Mouse (Mus musculus) hindbrain, embryonic 13.5 days (tissue): ENCODE data around the gene Gm9747. TPM values are rescaled to one million over a fixed set of nuclear protein-coding genes. Genes with fewer than 3 reads are reported as not detected.

ENCODE experiments used
- ATAC-seq: fragments of 200-750 bp; cut with Nextera tagmentation; 2 replicates; pipeline ENCODE4 v1.8.0; 2017; ENCODE audit warnings: moderate TSS enrichment; ENCODE audit not compliant: low FRiP score
- H3K27ac ChIP-seq: fragments of 300-500 bp; sonication (generic); 2 replicates; pipeline ENCODE4 v1.5.1; 2015; ENCODE audit warnings: inconsistent platforms, mild to moderate bottlenecking, moderate library complexity
- H3K27me3 ChIP-seq: fragments of 300-500 bp; sonication (generic); 2 replicates; pipeline ENCODE4 v1.6.1; 2015; ENCODE audit warnings: mild to moderate bottlenecking, inconsistent platforms
- H3K36me3 ChIP-seq: fragments of 300-500 bp; sonication (generic); 2 replicates; pipeline ENCODE4 v1.6.1; 2015; ENCODE audit warnings: mild to moderate bottlenecking, inconsistent platforms
- H3K4me1 ChIP-seq: fragments of 300-500 bp; sonication (generic); replicated peaks from 2 replicates; pipeline ENCODE4 v1.6.1; 2015; ENCODE audit warnings: inconsistent platforms
- H3K4me2 ChIP-seq: fragments of 300-500 bp; sonication (generic); 2 replicates; pipeline ENCODE4 v1.6.1; 2015; ENCODE audit warnings: inconsistent platforms, mild to moderate bottlenecking, moderate library complexity
- H3K4me3 ChIP-seq: fragments of 300-500 bp; sonication (generic); 2 replicates; pipeline ENCODE4 v1.5.1; 2015; ENCODE audit warnings: mild to moderate bottlenecking, inconsistent platforms
- H3K9ac ChIP-seq: fragments of 300-500 bp; sonication (generic); 2 replicates; pipeline ENCODE4 v1.6.1; 2015; ENCODE audit warnings: mild to moderate bottlenecking, inconsistent platforms
- H3K9me3 ChIP-seq: fragments of 300-500 bp; sonication (generic); 2 replicates; pipeline ENCODE4 v1.6.1; 2016; ENCODE audit warnings: inconsistent platforms
- WGBS: fragments of 180-500 bp; shearing (Covaris S2); methylation state at CpG from one replicate; pipeline ENCODE4 v1.1.7; 2015; 5-methylcytosine and 5-hydroxymethylcytosine counted together
- polyA plus RNA-seq: library from polyadenylated mRNA; unstranded; fragments of >200 nt; fragmentation: Nextera tagmentation; extraction: Ambion mirVana; gene quantifications from 2 replicates; pipeline ENCODE4 v1.2.1, GENCODE M21; 2015

Gm9747 gene
- polyA plus RNA-seq, 1 experiment from 2014 or later = 23.5 TPM

- 88% methylated on average over 3 of the region's 3 CpGs for WGBS
- no peak overlapping the region for H3K9ac ChIP-seq
Observed at GRCm38 (mm10) chr1:82234616-82235015, 1.7 kb downstream of the Gm9747 start.

GRCm38 (mm10) chr1:82235455-82236104 lies 2.7 kb downstream of the Gm9747 start:
- Histone ChIP-seq H3K27me3 (no peaks in the 10 kb centered on the region), H3K36me3 (peaks cover 14% of the 10 kb centered on the region), H3K27ac (no peak overlapping the region), H3K4me1 (0 out of 2 replicates have a peak, but pooled peaks cover 2% of the 10 kb centered on the region), H3K9ac (no peak overlapping the region), H3K9me3 (no peaks in the 10 kb centered on the region), H3K4me2 (no peak overlapping the region), H3K4me3 (no peak overlapping the region)
- WGBS = 45% methylated on average over 3 of the region's 3 CpGs
- ATAC-seq = no peak

More at GRCm38 (mm10) chr1:82234616-82235015, 1.7 kb downstream of the Gm9747 start:
- Histone ChIP-seq H3K4me1 (0 out of 2 replicates have a peak, but pooled peaks cover 2% of the 10 kb centered on the region), H3K9me3 (no peaks in the 10 kb centered on the region), H3K4me2 (no peak overlapping the region), H3K27ac (no peak overlapping the region), H3K4me3 (no peak overlapping the region), H3K36me3 (peaks cover 14% of the 10 kb centered on the region), H3K27me3 (no peaks in the 10 kb centered on the region)
- ATAC-seq = no peak

GRCm38 (mm10) chr1:82238245-82238644 lies 5.3 kb downstream of the Gm9747 start:
- no peak for ATAC-seq
- 78% methylated on average over 4 of the region's 4 CpGs for WGBS
- Histone ChIP-seq H3K36me3 (peaks cover 14% of the 10 kb centered on the region), H3K27me3 (no peaks in the 10 kb centered on the region), H3K4me1 (0 out of 2 replicates have a peak, but pooled peaks cover 2% of the 10 kb centered on the region), H3K4me3 (no peak overlapping the region), H3K4me2 (no peak overlapping the region), H3K9ac (no peak overlapping the region), H3K27ac (no peak overlapping the region), H3K9me3 (no peaks in the 10 kb centered on the region)

DNA sequence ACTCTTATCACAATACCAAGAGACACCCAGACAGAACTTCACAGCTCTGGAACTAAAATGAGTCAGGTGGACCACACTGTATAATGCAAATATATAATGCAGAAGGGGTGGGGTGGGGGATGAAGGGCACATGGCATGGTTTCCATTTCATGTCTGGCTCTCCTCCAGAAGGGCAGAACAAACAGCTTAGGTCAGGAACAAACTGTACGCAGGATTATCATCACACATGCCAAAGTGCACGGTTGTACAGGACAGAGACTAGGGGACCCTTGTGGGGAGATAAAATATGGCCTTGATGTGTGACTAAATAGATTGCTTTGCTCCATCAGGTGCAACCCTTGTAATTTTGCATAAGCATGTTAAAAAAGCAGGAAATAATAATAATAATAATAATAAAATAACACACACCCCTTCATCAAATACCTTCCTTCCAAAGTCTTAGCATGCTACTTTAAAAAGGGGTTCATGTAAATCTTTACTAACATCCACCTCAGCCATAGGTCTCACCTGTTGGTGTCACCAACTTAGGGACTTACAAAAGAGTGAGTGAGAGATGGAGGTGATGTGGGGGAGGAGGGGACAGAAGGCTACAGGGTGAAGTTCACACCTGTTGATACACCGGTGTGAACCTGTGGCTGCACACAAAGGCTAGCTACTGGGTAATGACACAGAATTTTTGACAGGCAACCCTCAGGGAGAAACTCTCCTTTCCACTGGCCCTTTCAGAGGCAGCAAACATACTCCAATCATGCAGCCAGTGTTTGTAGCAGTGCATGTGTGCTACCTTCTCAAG lies 6.7 kb downstream of the Gm9747 start:
- no peak overlapping the region for H3K9ac ChIP-seq
- no peak overlapping the region for H3K27ac ChIP-seq
- WGBS = 74% methylated on average over 3 of the region's 3 CpGs
- no peak overlapping the region for H3K4me2 ChIP-seq
- H3K36me3 ChIP-seq = peaks cover 9% of the 10 kb centered on the region
- H3K4me1 ChIP-seq = 0 out of 2 replicates have a peak, but pooled peaks cover 2% of the 10 kb centered on the region
- ATAC-seq = no peak
- H3K27me3 ChIP-seq = no peaks in the 10 kb centered on the region
- H3K9me3 ChIP-seq = no peaks in the 10 kb centered on the region
- H3K4me3 ChIP-seq = no peak overlapping the region

DNA sequence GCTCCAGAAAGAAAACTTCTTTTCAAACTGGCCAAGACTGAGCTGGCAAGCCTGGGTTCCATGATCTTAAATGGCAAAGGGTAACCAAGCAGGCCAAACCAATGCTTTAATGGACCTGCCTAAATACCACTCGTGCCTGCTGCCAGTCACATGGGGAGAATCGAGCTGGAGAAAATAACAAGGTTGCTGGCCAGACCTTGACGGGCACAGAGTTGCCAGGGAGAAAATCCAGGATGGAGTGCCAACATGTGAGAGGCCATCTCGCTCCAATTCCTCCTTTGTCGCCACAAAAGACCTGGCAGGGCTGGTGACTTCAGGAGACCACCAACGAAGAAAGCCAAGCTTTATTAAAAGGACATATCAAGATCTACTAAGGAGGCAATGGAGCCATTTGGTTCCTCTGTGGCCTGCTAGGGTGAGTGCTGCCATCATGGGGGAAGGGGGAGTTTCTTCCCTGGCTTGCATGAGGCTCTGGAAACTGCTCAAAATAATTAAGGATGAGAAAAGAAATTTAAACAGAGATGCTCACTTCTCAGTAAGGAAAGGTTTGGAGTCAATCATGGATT lies 10.4 kb downstream of the Gm9747 start:
- H3K4me3 ChIP-seq = no peak overlapping the region
- 67% methylated on average over 6 of the region's 6 CpGs for WGBS
- ATAC-seq = 0 out of 2 replicates have a peak, but pooled peaks have one; percentile 36

GRCm38 (mm10) chr1:82245002-82245401 lies 12.1 kb downstream of the Gm9747 start:
- ATAC-seq = no peak
- H3K27me3 ChIP-seq = no peaks in the 10 kb centered on the region
- H3K4me3 ChIP-seq = no peak overlapping the region
- no peak overlapping the region for H3K27ac ChIP-seq
- H3K4me1 ChIP-seq = 0 out of 2 replicates have a peak, but pooled peaks cover 5% of the 10 kb centered on the region
- H3K4me2 ChIP-seq = no peak overlapping the region
- H3K9ac ChIP-seq = no peak overlapping the region
- no peaks in the 10 kb centered on the region for H3K36me3 ChIP-seq
- 89% methylated on average over 5 of the region's 5 CpGs for WGBS
- no peaks in the 10 kb centered on the region for H3K9me3 ChIP-seq

More for the DNA sequence above, 10.4 kb downstream of the Gm9747 start:
- H3K27ac ChIP-seq = no peak overlapping the region
- H3K4me2 ChIP-seq = no peak overlapping the region
- H3K4me1 ChIP-seq = 0 out of 2 replicates have a peak, but pooled peaks cover 5% of the 10 kb centered on the region
- no peak overlapping the region for H3K9ac ChIP-seq
- no peaks in the 10 kb centered on the region for H3K27me3 ChIP-seq
- H3K36me3 ChIP-seq = no peaks in the 10 kb centered on the region
- H3K9me3 ChIP-seq = no peaks in the 10 kb centered on the region

GRCm38 (mm10) chr1:82247221-82247951 lies 14.5 kb downstream of the Gm9747 start:
- no peak overlapping the region for H3K27ac ChIP-seq
- H3K36me3 ChIP-seq = no peaks in the 10 kb centered on the region
- no peak overlapping the region for H3K4me3 ChIP-seq
- H3K9ac ChIP-seq = no peak overlapping the region
- no peaks in the 10 kb centered on the region for H3K9me3 ChIP-seq
- no peak overlapping the region for H3K4me2 ChIP-seq
- no peaks in the 10 kb centered on the region for H3K27me3 ChIP-seq
- 0 out of 2 replicates have a peak, but pooled peaks cover 5% of the 10 kb centered on the region for H3K4me1 ChIP-seq
- ATAC-seq = no peak
- 58% methylated on average over 10 of the region's 10 CpGs for WGBS

GRCm38 (mm10) chr1:82253789-82254445 lies 21.0 kb downstream of the Gm9747 start:
- H3K27ac ChIP-seq = no peak overlapping the region
- H3K27me3 ChIP-seq = no peaks in the 10 kb centered on the region
- H3K36me3 ChIP-seq = no peaks in the 10 kb centered on the region
- H3K4me3 ChIP-seq = no peak overlapping the region
- no peaks in the 10 kb centered on the region for H3K9me3 ChIP-seq
- H3K4me1 ChIP-seq = 0 out of 2 replicates have a peak, but pooled peaks cover 7% of the 10 kb centered on the region
- H3K4me2 ChIP-seq = no peak overlapping the region
- 75% methylated on average over 9 of the region's 9 CpGs for WGBS
- no peak overlapping the region for H3K9ac ChIP-seq
- ATAC-seq = no peak

- Histone ChIP-seq H3K9ac (no peak overlapping the region), H3K36me3 (no peaks in the 10 kb centered on the region), H3K4me1 (peaks cover 16% of the 10 kb centered on the region), H3K27ac (no peak overlapping the region), H3K4me3 (no peak overlapping the region), H3K9me3 (no peaks in the 10 kb centered on the region), H3K4me2 (no peak overlapping the region), H3K27me3 (no peaks in the 10 kb centered on the region)
- ATAC-seq = no peak
- WGBS = 73% methylated on average over 5 of the region's 5 CpGs
Observed at GRCm38 (mm10) chr1:82257457-82257856, 24.5 kb downstream of the Gm9747 start.

GRCm38 (mm10) chr1:82258331-82258730 lies 25.4 kb downstream of the Gm9747 start:
- H3K27me3 ChIP-seq = no peaks in the 10 kb centered on the region
- H3K4me3 ChIP-seq = no peak overlapping the region
- no peaks in the 10 kb centered on the region for H3K36me3 ChIP-seq
- H3K4me1 ChIP-seq = peaks cover 16% of the 10 kb centered on the region
- H3K9ac ChIP-seq = no peak overlapping the region
- no peak overlapping the region for H3K4me2 ChIP-seq
- H3K9me3 ChIP-seq = no peaks in the 10 kb centered on the region
- no peak for ATAC-seq
- no peak overlapping the region for H3K27ac ChIP-seq
- WGBS = 37% methylated on average over 7 of the region's 7 CpGs

DNA sequence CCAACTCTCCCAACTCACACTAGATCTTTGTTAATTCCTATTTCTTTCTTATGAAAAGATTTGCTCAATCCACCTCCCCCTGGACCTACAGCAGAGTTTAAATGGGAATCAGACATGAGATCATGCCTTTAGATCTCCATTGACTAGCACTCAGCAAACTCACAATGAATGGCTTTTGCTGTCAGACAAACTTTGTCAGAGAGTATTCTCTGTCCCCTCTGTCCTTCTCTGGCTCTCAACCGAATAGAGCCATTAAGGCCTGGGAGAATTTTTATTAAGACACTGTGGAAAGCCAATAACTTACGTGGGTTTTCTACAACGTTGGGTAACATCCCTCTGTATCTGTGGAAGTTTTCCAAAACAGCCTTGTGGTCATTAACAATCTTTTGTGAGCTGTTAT lies 27.1 kb downstream of the Gm9747 start:
- WGBS = 60% methylated on average over 3 of the region's 3 CpGs
- no peak overlapping the region for H3K27ac ChIP-seq
- H3K9ac ChIP-seq = no peak overlapping the region
- H3K27me3 ChIP-seq = no peaks in the 10 kb centered on the region
- no peaks in the 10 kb centered on the region for H3K36me3 ChIP-seq
- H3K4me3 ChIP-seq = no peak overlapping the region
- no peak for ATAC-seq
- peaks cover 16% of the 10 kb centered on the region for H3K4me1 ChIP-seq
- H3K4me2 ChIP-seq = no peak overlapping the region
- H3K9me3 ChIP-seq = no peaks in the 10 kb centered on the region
